Mouse (Mus musculus) stomach, postnatal 0 days (tissue): ENCODE results near the gene S100a2. TPM values are rescaled to one million over a fixed set of nuclear protein-coding genes. Genes with fewer than 3 reads are reported as not detected.

ENCODE experiments used
- ATAC-seq: fragments of 200-750 bp; cut with Nextera tagmentation; 2 replicates; pipeline ENCODE4 v1.8.0; 2017; ENCODE audit not compliant: low FRiP score, low TSS enrichment
- DNase-seq: peaks from one replicate; pipeline ENCODE4 v3.0.0-alpha.2; 2016; ENCODE audit warnings: low spot score
- H3K27ac ChIP-seq: fragments of 300-500 bp; sonication (generic); replicated peaks from 2 replicates; pipeline ENCODE4 v1.5.1; 2014; ENCODE audit warnings: mild to moderate bottlenecking, control low read depth
- H3K27me3 ChIP-seq: fragments of 300-500 bp; sonication (generic); 2 replicates; pipeline ENCODE4 v1.6.1; 2014; ENCODE audit warnings: low read length; ENCODE audit not compliant: control insufficient read depth, insufficient read depth
- H3K36me3 ChIP-seq: fragments of 300-500 bp; sonication (generic); 2 replicates; pipeline ENCODE4 v1.6.1; 2014; ENCODE audit warnings: low read length, mixed read lengths; ENCODE audit not compliant: control insufficient read depth, insufficient read depth
- H3K4me1 ChIP-seq: fragments of 300-500 bp; sonication (generic); replicated peaks from 2 replicates; pipeline ENCODE4 v1.6.1; 2014; ENCODE audit warnings: antibody characterized with exemption; ENCODE audit not compliant: control insufficient read depth, insufficient read depth
- H3K4me2 ChIP-seq: fragments of 300-500 bp; sonication (generic); replicated peaks from 2 replicates; pipeline ENCODE4 v1.6.1; 2014; ENCODE audit warnings: low read depth, mild to moderate bottlenecking, control low read depth, moderate library complexity
- H3K4me3 ChIP-seq: fragments of 300-500 bp; sonication (generic); 2 replicates; pipeline ENCODE4 v1.5.1; 2014; ENCODE audit warnings: low read depth, low read length, control low read depth
- H3K9ac ChIP-seq: fragments of 300-500 bp; sonication (generic); 2 replicates; pipeline ENCODE4 v1.6.1; 2014; ENCODE audit warnings: mild to moderate bottlenecking, low read length, control low read depth, mixed read lengths
- H3K9me3 ChIP-seq: fragments of 300-500 bp; sonication (generic); 2 replicates; pipeline ENCODE4 v1.6.1; 2016; ENCODE audit warnings: low read length; ENCODE audit not compliant: control insufficient read depth
- CTCF ChIP-seq: IDR thresholded peaks from 2 replicates; pipeline ENCODE4 v1.5.1; 2016; ENCODE audit warnings: antibody characterized with exemption, low read depth, mild to moderate bottlenecking, moderate library complexity
- EP300 ChIP-seq: optimal IDR thresholded peaks from 2 replicates; pipeline ENCODE3; 2016; ENCODE audit warnings: antibody characterized with exemption
- WGBS: fragments of 180-500 bp; shearing (Covaris S2); extraction: QIAGEN DNeasy Blood & Tissue Kit; methylation state at CpG from one replicate; pipeline ENCODE4 v1.1.7; 2014; 5-methylcytosine and 5-hydroxymethylcytosine counted together
- polyA plus RNA-seq: library from polyadenylated mRNA; unstranded; fragments of >200 nt; fragmentation: Nextera tagmentation; extraction: Ambion mirVana; gene quantifications from 2 replicates; pipeline ENCODE4 v1.2.1, GENCODE M21; 2015

Gene S100a2
- polyA plus RNA-seq, 1 experiment from 2014 or later = 0.65 TPM

GRCm38 (mm10) chr3:90598212-90598611 is 8.2 kb downstream of the S100a2 start:
- H3K9me3 ChIP-seq = no peaks in the 10 kb centered on the region
- TF ChIP-seq CTCF = no peak
- TF ChIP-seq EP300 = no peak
- H3K4me1 ChIP-seq = peaks cover 7% of the 10 kb centered on the region
- H3K4me3 ChIP-seq = no peak overlapping the region
- H3K9ac ChIP-seq = no peak overlapping the region
- H3K4me2 ChIP-seq = no peak overlapping the region
- H3K27me3 ChIP-seq = no peaks in the 10 kb centered on the region
- H3K27ac ChIP-seq = no peak overlapping the region
- H3K36me3 ChIP-seq = no peaks in the 10 kb centered on the region
- peak; percentile 25; the same call in 1 of the 2 replicates for ATAC-seq
- WGBS = 68% methylated on average over 4 of the region's 4 CpGs
- DNase-seq = no peak

- Histone ChIP-seq H3K27me3 (no peaks in the 10 kb centered on the region), H3K4me1 (peaks cover 11% of the 10 kb centered on the region), H3K4me2 (no peak overlapping the region), H3K27ac (peak overlapping the region; percentile 49; the same call in 1 of the 2 replicates), H3K9ac (no peak overlapping the region), H3K4me3 (no peak overlapping the region), H3K36me3 (no peaks in the 10 kb centered on the region), H3K9me3 (no peaks in the 10 kb centered on the region)
- ATAC-seq = no peak
- DNase-seq = no peak
- 63% methylated on average over 3 of the region's 3 CpGs for WGBS
- no peak for TF ChIP-seq EP300
- no peak for TF ChIP-seq CTCF
These were observed 9.4 kb downstream of the S100a2 start for GRCm38 (mm10) chr3:90599401-90599800.

GRCm38 (mm10) chr3:90600036-90600435 is 10.0 kb downstream of the S100a2 start:
- 0 out of 2 replicates have a peak overlapping the region, but pooled peaks have one; percentile 49 for H3K27ac ChIP-seq
- DNase-seq (no peak), ATAC-seq (no peak)
- no peaks in the 10 kb centered on the region for H3K9me3 ChIP-seq
- WGBS = 74% methylated on average over 6 of the region's 6 CpGs
- H3K4me1 ChIP-seq = peaks cover 17% of the 10 kb centered on the region
- H3K4me3 ChIP-seq = no peak overlapping the region
- H3K27me3 ChIP-seq = no peaks in the 10 kb centered on the region
- H3K36me3 ChIP-seq = no peaks in the 10 kb centered on the region
- no peak overlapping the region for H3K4me2 ChIP-seq
- no peak overlapping the region for H3K9ac ChIP-seq
- TF ChIP-seq CTCF (no peak), EP300 (no peak)

- H3K27ac ChIP-seq = peak overlapping the region; percentile 58
- H3K4me3 ChIP-seq = no peak overlapping the region
- DNase-seq = no peak
- no peak overlapping the region for H3K4me2 ChIP-seq
- peaks cover 17% of the 10 kb centered on the region for H3K4me1 ChIP-seq
- H3K27me3 ChIP-seq = no peaks in the 10 kb centered on the region
- H3K9me3 ChIP-seq = no peaks in the 10 kb centered on the region
- no peak for TF ChIP-seq CTCF
- no peak for TF ChIP-seq EP300
- WGBS = 59% methylated on average over 8 of the region's 8 CpGs
- no peak for ATAC-seq
- no peaks in the 10 kb centered on the region for H3K36me3 ChIP-seq
- H3K9ac ChIP-seq = no peak overlapping the region
These were observed 10.6 kb downstream of the S100a2 start for GRCm38 (mm10) chr3:90600458-90601195.

GRCm38 (mm10) chr3:90601486-90602110 is 11.6 kb downstream of the S100a2 start, which contains the start of gene Gm42674:
Gene Gm42674, plus strand, starts transcription at chr3:90601904.
- no peak within 1 kb of the TSS for H3K9ac ChIP-seq
- WGBS = 66% methylated on average over 11 of the region's 11 CpGs
- no peaks in the 10 kb centered on the region for H3K9me3 ChIP-seq
- ATAC-seq (no peak), DNase-seq (no peak)
- no peaks in the 10 kb centered on the region for H3K27me3 ChIP-seq
- TF ChIP-seq CTCF (no peak), EP300 (no peak)
- peak within 1 kb of the TSS; percentile 58 for H3K27ac ChIP-seq
- H3K4me3 ChIP-seq = no peak within 1 kb of the TSS
- no peaks in the 10 kb centered on the region for H3K36me3 ChIP-seq
- H3K4me2 ChIP-seq = no peak within 1 kb of the TSS
- H3K4me1 ChIP-seq = peaks cover 17% of the 10 kb centered on the region

- DNase-seq = no peak
- TF ChIP-seq CTCF (no peak), EP300 (no peak)
- Histone ChIP-seq H3K4me2 (no peak within 1 kb of the TSS), H3K9me3 (no peaks in the 10 kb centered on the region), H3K27ac (peak within 1 kb of the TSS; percentile 90), H3K27me3 (no peaks in the 10 kb centered on the region), H3K4me3 (no peak within 1 kb of the TSS), H3K4me1 (peaks cover 17% of the 10 kb centered on the region), H3K9ac (no peak within 1 kb of the TSS), H3K36me3 (no peaks in the 10 kb centered on the region)
- WGBS = 32% methylated on average over 3 of the region's 3 CpGs
- ATAC-seq = peak; percentile 33; the same call in 1 of the 2 replicates
These were observed 13.6 kb downstream of the S100a2 start, which contains the start of gene S100a4 for GRCm38 (mm10) chr3:90603623-90604022. Gene S100a4, plus strand, starts transcription at chr3:90603771.
